Mouse (Mus musculus): ENCODE results near the gene Tssk1. TPM values are rescaled to one million over a fixed set of nuclear protein-coding genes. Genes with fewer than 3 reads are reported as not detected.
A peak's percentile ranks its signal among the peaks of the same experiment; 100 is the strongest.

The Tssk1 gene
- polyA plus RNA-seq, 2 experiments: not detected

- no peak overlapping the region for H3K9ac ChIP-seq (replicated peaks)
- no peak overlapping the region for H3K4me2 ChIP-seq (ENCODE audit: low read depth)
- no peaks in the 10 kb centered on the region for H3K9me3 ChIP-seq (ENCODE audit: control insufficient read depth, low read length)
- no peaks in the 10 kb centered on the region for H3K4me1 ChIP-seq (replicated peaks; ENCODE audit: control insufficient read depth in 2 of 2, insufficient read depth in 2 of 2, low read length in 1 of 2)
- no peak overlapping the region for H3K27ac ChIP-seq
- H3K4me3 ChIP-seq (ENCODE audit: insufficient read depth in 1 of 2, low read depth in 2 of 2, low read length in 2 of 2): no peak overlapping the region
- no peak for ATAC-seq (ENCODE audit: insufficient read depth)
- H3K36me3 ChIP-seq (replicated peaks; ENCODE audit: control insufficient read depth, insufficient read depth, low read depth): peaks cover 30% of the 10 kb centered on the region
- WGBS (ENCODE audit: insufficient replicate concordance): 71% methylated on average over 1 of the region's 1 CpGs
- DNase-seq (ENCODE audit: low read depth in 3 of 3, low spot score in 3 of 3): no peak
- no peaks in the 10 kb centered on the region for H3K27me3 ChIP-seq (ENCODE audit: control insufficient read depth, insufficient read depth, low read length)
- no peak for TF ChIP-seq EP300 (IDR thresholded peaks at IDR 0.05; ENCODE audit: low read depth)
Observed at GRCm38 (mm10) chr16:17851860-17852259, 42.2 kb upstream of the Tssk1 start.

- no peak for ATAC-seq (ENCODE audit: insufficient read depth)
- no peaks in the 10 kb centered on the region for H3K27me3 ChIP-seq (ENCODE audit: control insufficient read depth, insufficient read depth, low read length)
- peaks cover 40% of the 10 kb centered on the region for H3K36me3 ChIP-seq (replicated peaks; ENCODE audit: control insufficient read depth, insufficient read depth, low read depth)
Observed at GRCm38 (mm10) chr16:17853263-17853662, 40.8 kb upstream of the Tssk1 start.

GRCm38 (mm10) chr16:17857157-17857556 lies 36.9 kb upstream of the Tssk1 start:
- Histone ChIP-seq H3K4me1 (replicated peaks; ENCODE audit: control insufficient read depth in 2 of 2, insufficient read depth in 2 of 2, low read length in 1 of 2) (no peaks in the 10 kb centered on the region), H3K27ac (no peak overlapping the region), H3K4me2 (ENCODE audit: low read depth) (no peak overlapping the region), H3K36me3 (replicated peaks; ENCODE audit: control insufficient read depth, insufficient read depth, low read depth) (peaks cover 34% of the 10 kb centered on the region), H3K4me3 (ENCODE audit: insufficient read depth in 1 of 2, low read depth in 2 of 2, low read length in 2 of 2) (no peak overlapping the region), H3K9ac (replicated peaks) (no peak overlapping the region), H3K27me3 (ENCODE audit: control insufficient read depth, insufficient read depth, low read length) (no peaks in the 10 kb centered on the region), H3K9me3 (ENCODE audit: control insufficient read depth, low read length) (no peaks in the 10 kb centered on the region)
- 76% methylated on average over 7 of the region's 7 CpGs for WGBS (ENCODE audit: insufficient replicate concordance)
- no peak for DNase-seq (ENCODE audit: low read depth in 3 of 3, low spot score in 3 of 3)
- TF ChIP-seq CTCF (IDR thresholded peaks at IDR 0.05; ENCODE audit: low read depth) (no peak), EP300 (IDR thresholded peaks at IDR 0.05; ENCODE audit: low read depth) (no peak)
- no peak for ATAC-seq (ENCODE audit: insufficient read depth)

More at GRCm38 (mm10) chr16:17853263-17853662, 40.8 kb upstream of the Tssk1 start:
- DNase-seq (ENCODE audit: low read depth in 3 of 3, low spot score in 3 of 3): no peak
- H3K4me1 ChIP-seq (replicated peaks; ENCODE audit: control insufficient read depth in 2 of 2, insufficient read depth in 2 of 2, low read length in 1 of 2): no peaks in the 10 kb centered on the region
- H3K4me3 ChIP-seq (ENCODE audit: insufficient read depth in 1 of 2, low read depth in 2 of 2, low read length in 2 of 2): no peak overlapping the region
- no peak overlapping the region for H3K27ac ChIP-seq
- H3K9ac ChIP-seq (replicated peaks): no peak overlapping the region
- H3K4me2 ChIP-seq (ENCODE audit: low read depth): no peak overlapping the region
- no peak for TF ChIP-seq CTCF (IDR thresholded peaks at IDR 0.05; ENCODE audit: low read depth)
- no peak for TF ChIP-seq EP300 (IDR thresholded peaks at IDR 0.05; ENCODE audit: low read depth)
- WGBS (ENCODE audit: insufficient replicate concordance): 83% methylated on average over 2 of the region's 2 CpGs
- no peaks in the 10 kb centered on the region for H3K9me3 ChIP-seq (ENCODE audit: control insufficient read depth, low read length)

- H3K9ac ChIP-seq (replicated peaks): no peak overlapping the region
- TF ChIP-seq EP300 (IDR thresholded peaks at IDR 0.05; ENCODE audit: low read depth) (no peak), CTCF (IDR thresholded peaks at IDR 0.05; ENCODE audit: low read depth) (peak; percentile 65)
- H3K36me3 ChIP-seq (replicated peaks; ENCODE audit: control insufficient read depth, insufficient read depth, low read depth): peaks cover 30% of the 10 kb centered on the region
- DNase-seq (ENCODE audit: low read depth in 3 of 3, low spot score in 3 of 3) (peak in 2 of 3 experiments; percentile 13 to 15), ATAC-seq (ENCODE audit: insufficient read depth) (no peak)
- H3K27ac ChIP-seq: no peak overlapping the region
- H3K4me3 ChIP-seq (ENCODE audit: insufficient read depth in 1 of 2, low read depth in 2 of 2, low read length in 2 of 2): no peak overlapping the region
- H3K4me1 ChIP-seq (replicated peaks; ENCODE audit: control insufficient read depth in 2 of 2, insufficient read depth in 2 of 2, low read length in 1 of 2): no peaks in the 10 kb centered on the region
- H3K9me3 ChIP-seq (ENCODE audit: control insufficient read depth, low read length): no peaks in the 10 kb centered on the region
- no peak overlapping the region for H3K4me2 ChIP-seq (ENCODE audit: low read depth)
- no peaks in the 10 kb centered on the region for H3K27me3 ChIP-seq (ENCODE audit: control insufficient read depth, insufficient read depth, low read length)
Observed at GRCm38 (mm10) chr16:17858592-17858991, 35.4 kb upstream of the Tssk1 start.

- WGBS (ENCODE audit: insufficient replicate concordance): 56% methylated on average over 2 of the region's 2 CpGs
- ATAC-seq (ENCODE audit: insufficient read depth): no peak
Observed at GRCm38 (mm10) chr16:17865293-17865692, 28.7 kb upstream of the Tssk1 start.

More at GRCm38 (mm10) chr16:17865293-17865692, 28.7 kb upstream of the Tssk1 start:
- Histone ChIP-seq H3K4me2 (ENCODE audit: low read depth) (no peak overlapping the region), H3K27me3 (ENCODE audit: control insufficient read depth, insufficient read depth, low read length) (no peaks in the 10 kb centered on the region), H3K36me3 (replicated peaks; ENCODE audit: control insufficient read depth, insufficient read depth, low read depth) (no peaks in the 10 kb centered on the region), H3K9ac (replicated peaks) (no peak overlapping the region), H3K4me1 (replicated peaks; ENCODE audit: control insufficient read depth in 2 of 2, insufficient read depth in 2 of 2, low read length in 1 of 2) (0 out of 4 replicates have a peak, but pooled peaks cover 0 to 5% of the 10 kb centered on the region in 2 experiments), H3K9me3 (ENCODE audit: control insufficient read depth, low read length) (no peaks in the 10 kb centered on the region), H3K27ac (no peak overlapping the region), H3K4me3 (ENCODE audit: insufficient read depth in 1 of 2, low read depth in 2 of 2, low read length in 2 of 2) (no peak overlapping the region)
- TF ChIP-seq EP300 (IDR thresholded peaks at IDR 0.05; ENCODE audit: low read depth) (no peak), CTCF (IDR thresholded peaks at IDR 0.05; ENCODE audit: low read depth) (no peak)
- no peak for DNase-seq (ENCODE audit: low read depth in 3 of 3, low spot score in 3 of 3)
